Mouse (Mus musculus) liver, embryonic 14.5 days (tissue): ENCODE measurements around the gene Rtl8b.

Source experiments
- CTCF ChIP-seq: IDR thresholded peaks from 2 replicates; pipeline ENCODE4 v1.5.1; 2016; ENCODE audit warnings: antibody characterized with exemption, low read depth, control low read depth
- EP300 ChIP-seq: IDR thresholded peaks from 2 replicates; pipeline ENCODE4 v1.6.1; 2016; ENCODE audit warnings: antibody characterized with exemption, low read depth

GRCm38 (mm10) chrX:53694008-53694777 lies 24.0 kb upstream of the Rtl8b start:
- TF ChIP-seq CTCF, result no peak
- TF ChIP-seq EP300, result no peak
